In the genomic region with DNA sequence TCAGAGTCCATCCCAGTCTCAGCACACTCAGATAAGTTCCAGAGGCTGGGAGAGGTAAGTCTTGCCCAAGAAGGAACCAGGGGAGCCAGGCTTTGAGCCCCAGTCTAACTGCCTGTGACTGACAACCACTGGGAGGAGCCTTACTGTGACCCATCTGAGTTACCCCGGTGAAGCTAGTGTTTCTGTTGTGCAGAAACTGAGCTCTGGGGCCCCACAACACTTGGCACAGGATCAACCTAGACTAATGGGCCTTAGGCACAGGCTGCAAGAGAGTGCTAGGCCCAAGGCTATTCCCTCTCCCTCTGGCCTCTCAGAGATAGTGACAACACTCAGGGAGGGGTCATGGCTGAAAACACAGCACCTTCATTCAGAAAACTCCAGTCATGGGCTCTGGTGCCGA, we compare ENCODE assay signal across 23 mouse cellular contexts. TPM values are rescaled to one million over a fixed set of nuclear protein-coding genes. Genes with fewer than 3 reads are reported as not detected.
A peak's percentile ranks its signal among the peaks of the same experiment; 100 is the strongest.
DNase-seq lines count a peak whose midpoint lies in the region; ATAC-seq lines count a peak whose summit lies in the region.
"Had no signal": no experiment of that assay in that cellular context is flagged by ENCODE, and none has a peak within 500 bp of the region (broad histone marks: within the 10 kb centered on the region; RNA-seq: fewer than 3 reads in every experiment).

No protein-coding gene starts in this region.

- DNase-seq in CD4-positive, CD25-positive, alpha-beta regulatory T cell, adult 2 months (ENCODE audit: low read depth, low spot score), result peak; percentile 48
- no peak for DNase-seq in heart, embryonic 10.5 days (ENCODE audit: low spot score)
- no peak for DNase-seq in heart, postnatal 4 days
- DNase-seq in midbrain, embryonic 11.5 days (ENCODE audit: low spot score, missing footprints), result peak; percentile 19
- DNase-seq in natural killer cell, adult 2 months (ENCODE audit: low spot score in 2 of 2), result peak; percentile 26 to 61
- no peak for DNase-seq in left cerebral cortex, adult 8-10 months (ENCODE audit: low spot score in 2 of 2)
- DNase-seq: cerebellum, adult 11-12 months; cerebellum, adult 9-10 months; cerebellum, postnatal 25 days; gastrocnemius, adult 2 months; gastrocnemius, postnatal 25 days; heart, postnatal 14 days had no signal

- peak overlapping the region; percentile 89; the same call in 1 of the 2 replicates for H3K27ac ChIP-seq in heart, embryonic 10.5 days
- no peak overlapping the region for H3K27ac ChIP-seq in midbrain, embryonic 11.5 days (ENCODE audit: low read depth, low read length)
- no peak overlapping the region for H3K27ac ChIP-seq in midbrain, embryonic 16.5 days (ENCODE audit: low read length)
- H3K27ac ChIP-seq: heart, embryonic 15.5 days; hindbrain, embryonic 14.5 days had no signal

- no peak overlapping the region for H3K4me3 ChIP-seq in heart, embryonic 10.5 days
- no peak overlapping the region for H3K4me3 ChIP-seq in midbrain, embryonic 11.5 days (ENCODE audit: low read depth, low read length)
- no peak overlapping the region for H3K4me3 ChIP-seq in midbrain, embryonic 16.5 days (ENCODE audit: low read depth, low read length)
- H3K4me3 ChIP-seq: erythroblast, embryonic 14.5 days; forebrain, embryonic 10.5 days; gastrocnemius, adult 2 months; heart, embryonic 15.5 days; hindbrain, embryonic 10.5 days had no signal

- H3K9ac ChIP-seq in midbrain, embryonic 11.5 days (ENCODE audit: low read length), result no peak overlapping the region
- H3K9ac ChIP-seq in midbrain, embryonic 16.5 days (ENCODE audit: low read depth, low read length), result no peak overlapping the region
- H3K9ac ChIP-seq: heart, embryonic 15.5 days; hindbrain, embryonic 14.5 days had no signal

- ATAC-seq in CD4-positive, CD25-positive, alpha-beta regulatory T cell, adult 4 months, result no peak
- no peak for ATAC-seq in midbrain, embryonic 11.5 days (ENCODE audit: low FRiP score)
- no peak for ATAC-seq in midbrain, embryonic 16.5 days
- ATAC-seq: forebrain, embryonic 14.5 days; intestine, postnatal 0 days had no signal

- H3K9me3 ChIP-seq in heart, embryonic 10.5 days, result no peaks in the 10 kb centered on the region
- H3K9me3 ChIP-seq in midbrain, embryonic 11.5 days (ENCODE audit: control insufficient read depth, low read length), result no peaks in the 10 kb centered on the region
- no peaks in the 10 kb centered on the region for H3K9me3 ChIP-seq in midbrain, embryonic 16.5 days (replicated peaks; ENCODE audit: control insufficient read depth, low read length, poor library complexity, severe bottlenecking)
- H3K9me3 ChIP-seq: forebrain, embryonic 10.5 days; heart, embryonic 15.5 days; hindbrain, embryonic 10.5 days had no signal

- H3K27me3 ChIP-seq in heart, embryonic 10.5 days (ENCODE audit: insufficient read depth, poor library complexity, severe bottlenecking), result no peaks in the 10 kb centered on the region
- no peaks in the 10 kb centered on the region for H3K27me3 ChIP-seq in midbrain, embryonic 11.5 days (ENCODE audit: control insufficient read depth, insufficient read depth, low read length)
- H3K27me3 ChIP-seq in midbrain, embryonic 16.5 days (ENCODE audit: control insufficient read depth, insufficient read depth, low read depth, low read length), result no peaks in the 10 kb centered on the region
- H3K27me3 ChIP-seq: heart, embryonic 15.5 days had no signal

- H3K4me1 ChIP-seq in heart, embryonic 10.5 days, result peaks cover 42% of the 10 kb centered on the region
- peaks cover 4% of the 10 kb centered on the region for H3K4me1 ChIP-seq in midbrain, embryonic 11.5 days (ENCODE audit: control insufficient read depth, insufficient read depth, low read length)
- H3K4me1 ChIP-seq in midbrain, embryonic 16.5 days (ENCODE audit: control insufficient read depth, insufficient read depth, low read length), result peaks cover 7% of the 10 kb centered on the region; the same call in 1 of the 2 replicates

- H3K36me3 ChIP-seq in heart, embryonic 10.5 days, result no peaks in the 10 kb centered on the region
- H3K36me3 ChIP-seq in midbrain, embryonic 11.5 days (ENCODE audit: control insufficient read depth, insufficient read depth, low read length), result no peaks in the 10 kb centered on the region
- H3K36me3 ChIP-seq in midbrain, embryonic 16.5 days (ENCODE audit: control insufficient read depth, insufficient read depth, low read length), result no peaks in the 10 kb centered on the region
- H3K36me3 ChIP-seq: forebrain, embryonic 10.5 days; heart, embryonic 15.5 days; hindbrain, embryonic 10.5 days had no signal

- WGBS in heart, embryonic 10.5 days, result 79% methylated on average over 2 of the region's 2 CpGs
- WGBS in midbrain, embryonic 11.5 days, result 85% methylated on average over 2 of the region's 2 CpGs
- 72% methylated on average over 2 of the region's 2 CpGs for WGBS in midbrain, embryonic 16.5 days

- H3K4me2 ChIP-seq in midbrain, embryonic 11.5 days, result no peak overlapping the region
- H3K4me2 ChIP-seq in midbrain, embryonic 16.5 days (ENCODE audit: low read length), result no peak overlapping the region
- H3K4me2 ChIP-seq: heart, embryonic 15.5 days; hindbrain, embryonic 14.5 days had no signal

RNA-seq across cellular contexts. Expression of gene Tmprss6, which starts 17.2 kb away (rescaled TPM):
- polyA plus RNA-seq in CD4-positive, CD25-positive, alpha-beta regulatory T cell, adult 4 months (2017; shearing (Covaris generic)), result not detected
- 0.06 and 1.7 TPM in 2 replicates for polyA plus RNA-seq in heart, embryonic 10.5 days (2016; fragmentation: Nextera tagmentation; extraction: Ambion mirVana)
- total RNA-seq in heart, postnatal 4 days (2021), result not detected
- 0.07 and 0.34 TPM in 2 replicates for polyA plus RNA-seq in midbrain, embryonic 11.5 days (2014; fragmentation: Nextera tagmentation; extraction: Ambion mirVana)
- polyA plus RNA-seq in midbrain, embryonic 16.5 days (2015; fragmentation: Nextera tagmentation; extraction: Ambion mirVana), result 0.09 and 0.31 TPM in 2 replicates
- 1 to 10 TPM; 1.1 to 1.7 (median 1.2) TPM for total RNA-seq in left cerebral cortex, adult 8-10 months (2022)
- total RNA-seq: gastrocnemius, adult 2 months; gastrocnemius, postnatal 25 days; granulocyte monocyte progenitor cell, adult 5-6 weeks; heart, adult 8-10 months; heart, postnatal 14 days had no signal
- polyA plus RNA-seq: hindbrain, embryonic 10.5 days had no signal

RNA-seq across cellular contexts. Expression of gene Kctd17, which starts 22.8 kb away (rescaled TPM):
- 1 to 10 TPM; 5.1 to 5.5 TPM for polyA plus RNA-seq in CD4-positive, CD25-positive, alpha-beta regulatory T cell, adult 4 months (2017; shearing (Covaris generic))
- 23.0 and 30.3 TPM in 2 replicates for polyA plus RNA-seq in heart, embryonic 10.5 days (2016; fragmentation: Nextera tagmentation; extraction: Ambion mirVana)
- 10 to 100 TPM; 72.0 to 74.8 TPM for total RNA-seq in heart, postnatal 4 days (2021)
- polyA plus RNA-seq in midbrain, embryonic 11.5 days (2014; fragmentation: Nextera tagmentation; extraction: Ambion mirVana), result 59.1 and 60.5 TPM in 2 replicates
- polyA plus RNA-seq in midbrain, embryonic 16.5 days (2015; fragmentation: Nextera tagmentation; extraction: Ambion mirVana), result 152 and 156 TPM in 2 replicates
- total RNA-seq in left cerebral cortex, adult 8-10 months (2022), result 100 to 1,000 TPM; 299 to 358 (median 333) TPM

RNA-seq across cellular contexts. Expression of gene Il2rb, which starts 43.9 kb away (rescaled TPM):
- 100 to 1,000 TPM; 529 to 771 TPM for polyA plus RNA-seq in CD4-positive, CD25-positive, alpha-beta regulatory T cell, adult 4 months (2017; shearing (Covaris generic))
- polyA plus RNA-seq in heart, embryonic 10.5 days (2016; fragmentation: Nextera tagmentation; extraction: Ambion mirVana), result not detected in 2 replicates
- under 1 TPM; 0.27 to 0.41 TPM for total RNA-seq in heart, postnatal 4 days (2021)
- polyA plus RNA-seq in midbrain, embryonic 11.5 days (2014; fragmentation: Nextera tagmentation; extraction: Ambion mirVana), result not detected in 2 replicates
- polyA plus RNA-seq in midbrain, embryonic 16.5 days (2015; fragmentation: Nextera tagmentation; extraction: Ambion mirVana), result 0.20 TPM in 1 of 2 replicates, not detected in the other
- under 1 TPM; 0.26 to 0.94 (median 0.42) TPM for total RNA-seq in left cerebral cortex, adult 8-10 months (2022)
- total RNA-seq: gastrocnemius, adult 2 months; gastrocnemius, postnatal 25 days; granulocyte monocyte progenitor cell, adult 5-6 weeks had no signal
- polyA plus RNA-seq: forebrain, embryonic 10.5 days; forebrain, embryonic 14.5 days; hindbrain, embryonic 10.5 days had no signal

RNA-seq across cellular contexts. Expression of gene Mpst, which starts 45.0 kb away (rescaled TPM):
- polyA plus RNA-seq in CD4-positive, CD25-positive, alpha-beta regulatory T cell, adult 4 months (2017; shearing (Covaris generic)), result 1 to 10 TPM; 1.2 to 5.7 TPM
- 0.75 and 1.4 TPM in 2 replicates for polyA plus RNA-seq in heart, embryonic 10.5 days (2016; fragmentation: Nextera tagmentation; extraction: Ambion mirVana)
- total RNA-seq in heart, postnatal 4 days (2021), result 10 to 100 TPM; 21.9 to 24.9 TPM
- polyA plus RNA-seq in midbrain, embryonic 11.5 days (2014; fragmentation: Nextera tagmentation; extraction: Ambion mirVana), result 2.0 and 2.3 TPM in 2 replicates
- polyA plus RNA-seq in midbrain, embryonic 16.5 days (2015; fragmentation: Nextera tagmentation; extraction: Ambion mirVana), result 3.6 and 4.3 TPM in 2 replicates
- 10 to 100 TPM; 31.4 to 38.1 (median 34.6) TPM for total RNA-seq in left cerebral cortex, adult 8-10 months (2022)

RNA-seq across cellular contexts. Expression of gene Tst, which starts 45.5 kb away (rescaled TPM):
- 1 to 10 TPM; 1.6 to 2.8 TPM for polyA plus RNA-seq in CD4-positive, CD25-positive, alpha-beta regulatory T cell, adult 4 months (2017; shearing (Covaris generic))
- 9.5 and 25.6 TPM in 2 replicates for polyA plus RNA-seq in heart, embryonic 10.5 days (2016; fragmentation: Nextera tagmentation; extraction: Ambion mirVana)
- total RNA-seq in heart, postnatal 4 days (2021), result 10 to 100 TPM; 16.9 to 20.1 TPM
- 6.1 and 8.3 TPM in 2 replicates for polyA plus RNA-seq in midbrain, embryonic 11.5 days (2014; fragmentation: Nextera tagmentation; extraction: Ambion mirVana)
- 15.3 and 22.8 TPM in 2 replicates for polyA plus RNA-seq in midbrain, embryonic 16.5 days (2015; fragmentation: Nextera tagmentation; extraction: Ambion mirVana)
- 10 to 100 TPM; 33.6 to 37.8 (median 36.0) TPM for total RNA-seq in left cerebral cortex, adult 8-10 months (2022)

Comparison
In these comparisons a context has a peak if more than half of its experiments do, and no peak if none do; other contexts are left out.
1. DNase-seq: peak in CD4-positive, CD25-positive, alpha-beta regulatory T cell, adult 2 months (single experiment), midbrain, embryonic 11.5 days (single experiment) and natural killer cell, adult 2 months (2 of 2); none in heart, embryonic 10.5 days (single experiment), heart, postnatal 4 days (single experiment) and left cerebral cortex, adult 8-10 months (0 of 2).
2. RNA of gene Il2rb, which starts 43.9 kb away (polyA plus RNA-seq): 529 to 771 TPM in CD4-positive, CD25-positive, alpha-beta regulatory T cell, adult 4 months; 0.20 TPM in midbrain, embryonic 16.5 days, not detected in heart, embryonic 10.5 days and not detected in midbrain, embryonic 11.5 days; every median in the first group is over 100 times any median in the second.